Mouse (Mus musculus): ENCODE results near the gene Pou5f1. TPM values are rescaled to one million over a fixed set of nuclear protein-coding genes. Genes with fewer than 3 reads are reported as not detected.

Pou5f1 gene
- polyA plus RNA-seq, 1 experiment = not detected

- Histone ChIP-seq H3ac (ENCODE audit: control insufficient read depth, insufficient read length, low read depth) (no peak overlapping the region), H3K27me3 (ENCODE audit: control insufficient read depth, insufficient read depth, insufficient read length) (peaks cover 3% of the 10 kb centered on the region), H3K79me3 (ENCODE audit: low read depth) (no peaks in the 10 kb centered on the region), H3K79me2 (ENCODE audit: control insufficient read depth, insufficient read depth) (no peaks in the 10 kb centered on the region), H3K4me3 (ENCODE audit: insufficient read depth, poor library complexity, severe bottlenecking) (no peak overlapping the region), H3K36me3 (ENCODE audit: control insufficient read depth, insufficient read depth) (no peaks in the 10 kb centered on the region)
- TF ChIP-seq MAX (IDR thresholded peaks at IDR 0.05) = no peak
- no peak for TF ChIP-seq CEBPB (IDR thresholded peaks at IDR 0.05; ENCODE audit: low read depth)
- TF ChIP-seq USF1 (IDR thresholded peaks at IDR 0.05; ENCODE audit: low read depth) = no peak
- TF ChIP-seq MYOD1 (IDR thresholded peaks at IDR 0.05; ENCODE audit: control insufficient read depth, insufficient read length, low read depth) = no peak
Observed at GRCm38 (mm10) chr17:35502226-35502625, 3.6 kb upstream of the Pou5f1 start.

GRCm38 (mm10) chr17:35502762-35503161 lies 3.1 kb upstream of the Pou5f1 start:
- TF ChIP-seq MAX (IDR thresholded peaks at IDR 0.05) = no peak
- TF ChIP-seq FOSL1 (IDR thresholded peaks at IDR 0.05; ENCODE audit: insufficient read depth, low read length, poor library complexity, severe bottlenecking) = no peak
- TF ChIP-seq MYOG (IDR thresholded peaks at IDR 0.05; ENCODE audit: control insufficient read depth, extremely low read depth, insufficient read length) = no peak
- TF ChIP-seq CEBPB (IDR thresholded peaks at IDR 0.05; ENCODE audit: low read depth) = no peak
- no peak for TF ChIP-seq MYOD1 (IDR thresholded peaks at IDR 0.05; ENCODE audit: control insufficient read depth, insufficient read length, low read depth)
- TF ChIP-seq CTCF (IDR thresholded peaks at IDR 0.05; ENCODE audit: control insufficient read depth, insufficient read depth, insufficient read length) = no peak
- no peak for TF ChIP-seq USF1 (IDR thresholded peaks at IDR 0.05; ENCODE audit: low read depth)
- no peaks in the 10 kb centered on the region for H3K79me3 ChIP-seq (ENCODE audit: low read depth)
- no peak overlapping the region for H3K4me3 ChIP-seq (ENCODE audit: insufficient read depth, poor library complexity, severe bottlenecking)

GRCm38 (mm10) chr17:35503849-35504248 lies 2.0 kb upstream of the Pou5f1 start:
- Histone ChIP-seq H3K36me3 (ENCODE audit: control insufficient read depth, insufficient read depth) (no peaks in the 10 kb centered on the region), H3K27me3 (ENCODE audit: control insufficient read depth, insufficient read depth, insufficient read length) (peaks cover 3% of the 10 kb centered on the region), H3K79me2 (ENCODE audit: control insufficient read depth, insufficient read depth) (no peaks in the 10 kb centered on the region), H3K79me3 (ENCODE audit: low read depth) (no peaks in the 10 kb centered on the region), H3K4me3 (ENCODE audit: insufficient read depth, poor library complexity, severe bottlenecking) (no peak overlapping the region), H3ac (ENCODE audit: control insufficient read depth, insufficient read length, low read depth) (no peak overlapping the region)
- no peak for TF ChIP-seq MYOD1 (IDR thresholded peaks at IDR 0.05; ENCODE audit: control insufficient read depth, insufficient read length, low read depth)
- no peak for TF ChIP-seq FOSL1 (IDR thresholded peaks at IDR 0.05; ENCODE audit: insufficient read depth, low read length, poor library complexity, severe bottlenecking)
- no peak for TF ChIP-seq USF1 (IDR thresholded peaks at IDR 0.05; ENCODE audit: low read depth)
- no peak for TF ChIP-seq CEBPB (IDR thresholded peaks at IDR 0.05; ENCODE audit: low read depth)
- no peak for TF ChIP-seq CTCF (IDR thresholded peaks at IDR 0.05; ENCODE audit: control insufficient read depth, insufficient read depth, insufficient read length)
- TF ChIP-seq MAX (IDR thresholded peaks at IDR 0.05) = no peak
- TF ChIP-seq MYOG (IDR thresholded peaks at IDR 0.05; ENCODE audit: control insufficient read depth, extremely low read depth, insufficient read length) = no peak

More at GRCm38 (mm10) chr17:35502762-35503161, 3.1 kb upstream of the Pou5f1 start:
- Histone ChIP-seq H3ac (ENCODE audit: control insufficient read depth, insufficient read length, low read depth) (no peak overlapping the region), H3K79me2 (ENCODE audit: control insufficient read depth, insufficient read depth) (no peaks in the 10 kb centered on the region), H3K27me3 (ENCODE audit: control insufficient read depth, insufficient read depth, insufficient read length) (peaks cover 3% of the 10 kb centered on the region), H3K36me3 (ENCODE audit: control insufficient read depth, insufficient read depth) (no peaks in the 10 kb centered on the region)

GRCm38 (mm10) chr17:35504628-35505481 lies 963 bp upstream of the Pou5f1 start:
- H3K27me3 ChIP-seq (ENCODE audit: control insufficient read depth, insufficient read depth, insufficient read length) = peaks cover 3% of the 10 kb centered on the region
- H3K79me3 ChIP-seq (ENCODE audit: low read depth) = no peaks in the 10 kb centered on the region
- H3K4me3 ChIP-seq (ENCODE audit: insufficient read depth, poor library complexity, severe bottlenecking) = no peak overlapping the region
- H3K36me3 ChIP-seq (ENCODE audit: control insufficient read depth, insufficient read depth) = no peaks in the 10 kb centered on the region
- H3ac ChIP-seq (ENCODE audit: control insufficient read depth, insufficient read length, low read depth) = no peak overlapping the region
- no peak for TF ChIP-seq FOSL1 (IDR thresholded peaks at IDR 0.05; ENCODE audit: insufficient read depth, low read length, poor library complexity, severe bottlenecking)
- no peak for TF ChIP-seq MYOG (IDR thresholded peaks at IDR 0.05; ENCODE audit: control insufficient read depth, extremely low read depth, insufficient read length)
- no peak for TF ChIP-seq CEBPB (IDR thresholded peaks at IDR 0.05; ENCODE audit: low read depth)
- no peak for TF ChIP-seq CTCF (IDR thresholded peaks at IDR 0.05; ENCODE audit: control insufficient read depth, insufficient read depth, insufficient read length)
- no peak for TF ChIP-seq MAX (IDR thresholded peaks at IDR 0.05)
- no peak for TF ChIP-seq USF1 (IDR thresholded peaks at IDR 0.05; ENCODE audit: low read depth)
- no peak for TF ChIP-seq MYOD1 (IDR thresholded peaks at IDR 0.05; ENCODE audit: control insufficient read depth, insufficient read length, low read depth)
- no peaks in the 10 kb centered on the region for H3K79me2 ChIP-seq (ENCODE audit: control insufficient read depth, insufficient read depth)

GRCm38 (mm10) chr17:35506881-35507280 lies 1.1 kb downstream of the Pou5f1 start:
- H3ac ChIP-seq (ENCODE audit: control insufficient read depth, insufficient read length, low read depth) = no peak overlapping the region
- H3K79me3 ChIP-seq (ENCODE audit: low read depth) = no peaks in the 10 kb centered on the region
- H3K27me3 ChIP-seq (ENCODE audit: control insufficient read depth, insufficient read depth, insufficient read length) = peaks cover 3% of the 10 kb centered on the region
- H3K79me2 ChIP-seq (ENCODE audit: control insufficient read depth, insufficient read depth) = no peaks in the 10 kb centered on the region
- H3K4me3 ChIP-seq (ENCODE audit: insufficient read depth, poor library complexity, severe bottlenecking) = no peak overlapping the region
- no peak for TF ChIP-seq FOSL1 (IDR thresholded peaks at IDR 0.05; ENCODE audit: insufficient read depth, low read length, poor library complexity, severe bottlenecking)
- no peak for TF ChIP-seq CEBPB (IDR thresholded peaks at IDR 0.05; ENCODE audit: low read depth)
- no peak for TF ChIP-seq MYOG (IDR thresholded peaks at IDR 0.05; ENCODE audit: control insufficient read depth, extremely low read depth, insufficient read length)
- no peak for TF ChIP-seq CTCF (IDR thresholded peaks at IDR 0.05; ENCODE audit: control insufficient read depth, insufficient read depth, insufficient read length)
- TF ChIP-seq USF1 (IDR thresholded peaks at IDR 0.05; ENCODE audit: low read depth) = no peak
- no peak for TF ChIP-seq MYOD1 (IDR thresholded peaks at IDR 0.05; ENCODE audit: control insufficient read depth, insufficient read length, low read depth)
- no peak for TF ChIP-seq MAX (IDR thresholded peaks at IDR 0.05)
- H3K36me3 ChIP-seq (ENCODE audit: control insufficient read depth, insufficient read depth) = no peaks in the 10 kb centered on the region

Data from C2C12 (cell line).